Mouse (Mus musculus): Measurements from ENCODE around the gene Pax3. TPM values are rescaled to one million over a fixed set of nuclear protein-coding genes. Genes with fewer than 3 reads are reported as not detected.

The Pax3 gene
- not detected for total RNA-seq (2021)

GRCm38 (mm10) chr1:78196751-78197311 is at the start of gene Pax3:
Gene Pax3, minus strand, starts transcription at chr1:78197134.
- no peak for DNase-seq (ENCODE audit: extremely low spot score in 1 of 2, low spot score in 1 of 2)

DNA sequence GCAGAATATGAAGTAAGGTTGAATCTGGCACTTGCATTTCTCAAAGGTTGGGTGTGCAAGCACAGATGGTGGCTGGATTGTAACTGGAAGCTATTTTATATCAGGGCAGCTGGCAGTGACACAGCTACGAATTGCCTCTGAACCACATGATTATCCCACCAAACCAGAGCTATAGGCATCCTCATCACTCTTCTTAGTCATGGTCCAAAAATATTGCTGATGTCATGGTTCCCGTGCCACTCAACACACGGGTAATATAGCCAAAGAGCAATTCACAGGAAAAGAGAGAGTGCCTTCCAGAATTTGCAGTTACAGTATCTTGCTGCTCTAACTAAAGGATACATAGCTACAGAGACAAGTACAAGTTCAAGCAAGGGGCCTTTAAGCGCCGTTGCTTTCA is 37.4 kb upstream of the Pax3 start:
- DNase-seq (ENCODE audit: extremely low spot score in 1 of 2, low spot score in 1 of 2), result no peak

DNA sequence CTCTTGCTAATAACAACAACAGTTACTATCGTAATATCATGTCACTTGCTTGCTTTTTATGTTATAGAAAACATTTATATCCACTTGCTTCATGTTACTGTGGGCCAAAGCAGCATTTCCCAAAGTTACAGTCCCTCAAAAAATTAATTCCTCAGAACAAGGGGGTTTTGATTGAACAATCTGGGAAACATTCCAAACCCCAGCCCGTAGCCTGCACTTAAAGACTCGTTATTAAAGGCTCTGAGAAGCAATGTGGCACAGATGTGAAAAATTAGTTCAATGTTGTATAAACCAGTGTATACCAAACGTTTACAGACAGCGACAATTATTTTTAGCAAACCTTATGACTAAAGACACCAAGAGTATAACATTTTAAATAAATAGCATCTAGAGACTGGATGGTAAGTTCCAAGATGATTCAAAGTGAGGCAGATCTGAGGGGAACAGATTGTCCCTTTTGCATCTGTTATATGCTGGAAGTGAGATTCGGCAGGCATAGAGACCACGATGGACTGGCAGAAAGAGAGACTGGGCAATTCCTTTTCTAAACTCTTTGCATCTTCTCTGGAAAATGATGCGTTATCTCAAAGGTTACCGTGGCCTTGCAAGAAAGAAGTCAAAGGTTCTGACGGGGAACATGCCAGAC is 35.1 kb upstream of the Pax3 start:
- DNase-seq (ENCODE audit: extremely low spot score in 1 of 2, low spot score in 1 of 2), result no peak

- no peak for DNase-seq (ENCODE audit: extremely low spot score in 1 of 2, low spot score in 1 of 2)
Observed at GRCm38 (mm10) chr1:78229801-78230200, 32.9 kb upstream of the Pax3 start.

GRCm38 (mm10) chr1:78228771-78229170 is 31.8 kb upstream of the Pax3 start:
- DNase-seq (ENCODE audit: extremely low spot score in 1 of 2, low spot score in 1 of 2), result no peak

DNA sequence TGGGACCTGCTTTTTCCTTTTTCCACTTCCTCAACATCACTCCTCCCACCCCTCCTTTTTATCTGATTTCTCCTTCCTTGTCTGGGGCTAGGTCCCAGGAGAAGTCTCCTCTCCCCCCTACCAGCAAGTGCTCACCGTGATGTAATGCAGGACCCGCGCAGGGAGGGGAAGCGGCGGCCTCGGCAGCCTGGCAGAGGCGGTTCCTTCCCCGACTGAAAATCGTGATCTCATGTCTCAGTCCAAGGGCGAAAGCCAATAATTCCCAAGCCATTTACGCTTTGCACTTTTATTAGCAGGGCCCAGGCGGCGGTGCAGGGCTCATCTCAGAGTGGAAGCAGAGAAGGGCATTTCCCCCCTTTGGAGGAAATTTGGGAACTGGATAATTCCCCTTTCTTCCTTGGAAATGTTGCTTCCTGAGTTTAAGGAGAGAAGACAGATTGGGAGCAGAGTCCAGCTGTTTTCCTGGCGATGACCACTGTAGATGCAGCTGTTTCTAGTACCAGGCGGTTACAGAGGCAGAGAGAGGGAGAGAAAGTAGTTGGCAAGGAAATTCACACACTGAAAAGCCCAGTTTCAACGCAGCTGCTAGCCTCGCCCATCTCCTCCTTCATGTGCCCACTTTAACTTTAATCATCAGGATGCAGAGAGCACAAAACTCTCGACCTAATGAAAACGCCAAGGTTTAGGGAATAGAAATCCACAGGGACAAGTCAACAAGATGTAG is 21.3 kb upstream of the Pax3 start:
- DNase-seq (ENCODE audit: extremely low spot score in 1 of 2, low spot score in 1 of 2), result no peak

- no peak for DNase-seq (ENCODE audit: extremely low spot score in 1 of 2, low spot score in 1 of 2)
Observed at GRCm38 (mm10) chr1:78217151-78218034, 20.5 kb upstream of the Pax3 start.

DNA sequence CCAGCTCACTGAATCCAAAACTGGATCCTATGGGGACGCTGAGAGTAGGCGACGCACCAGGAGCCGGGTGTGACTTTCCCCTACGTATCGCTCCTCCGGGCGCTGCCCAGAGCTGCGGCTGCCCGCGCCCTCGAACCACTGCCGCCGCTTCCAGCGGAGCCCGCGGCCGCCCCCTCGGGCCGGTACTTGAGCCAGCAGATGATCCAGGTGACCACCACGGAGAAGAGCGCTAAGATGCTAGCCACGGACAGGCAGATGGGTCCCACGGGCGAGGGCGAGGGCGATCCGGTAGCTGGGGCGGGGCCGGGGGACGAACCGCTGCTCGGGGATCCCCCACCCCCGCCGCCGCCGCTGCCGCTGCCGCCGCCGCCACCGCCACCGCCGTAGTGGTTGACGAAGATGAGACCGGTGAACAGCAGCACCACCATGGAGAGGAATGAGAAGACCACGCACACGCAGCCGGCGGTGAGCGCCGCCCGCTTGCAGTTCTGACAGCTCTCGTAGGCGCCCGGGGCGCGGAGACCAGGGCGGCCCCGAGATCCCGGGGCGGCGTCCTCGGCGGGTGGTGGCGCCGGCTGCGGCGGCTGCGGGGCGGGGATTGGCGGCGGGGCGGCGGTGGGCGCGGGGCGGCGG is 19.7 kb upstream of the Pax3 start:
- no peak for DNase-seq (ENCODE audit: extremely low spot score in 1 of 2, low spot score in 1 of 2)

DNA sequence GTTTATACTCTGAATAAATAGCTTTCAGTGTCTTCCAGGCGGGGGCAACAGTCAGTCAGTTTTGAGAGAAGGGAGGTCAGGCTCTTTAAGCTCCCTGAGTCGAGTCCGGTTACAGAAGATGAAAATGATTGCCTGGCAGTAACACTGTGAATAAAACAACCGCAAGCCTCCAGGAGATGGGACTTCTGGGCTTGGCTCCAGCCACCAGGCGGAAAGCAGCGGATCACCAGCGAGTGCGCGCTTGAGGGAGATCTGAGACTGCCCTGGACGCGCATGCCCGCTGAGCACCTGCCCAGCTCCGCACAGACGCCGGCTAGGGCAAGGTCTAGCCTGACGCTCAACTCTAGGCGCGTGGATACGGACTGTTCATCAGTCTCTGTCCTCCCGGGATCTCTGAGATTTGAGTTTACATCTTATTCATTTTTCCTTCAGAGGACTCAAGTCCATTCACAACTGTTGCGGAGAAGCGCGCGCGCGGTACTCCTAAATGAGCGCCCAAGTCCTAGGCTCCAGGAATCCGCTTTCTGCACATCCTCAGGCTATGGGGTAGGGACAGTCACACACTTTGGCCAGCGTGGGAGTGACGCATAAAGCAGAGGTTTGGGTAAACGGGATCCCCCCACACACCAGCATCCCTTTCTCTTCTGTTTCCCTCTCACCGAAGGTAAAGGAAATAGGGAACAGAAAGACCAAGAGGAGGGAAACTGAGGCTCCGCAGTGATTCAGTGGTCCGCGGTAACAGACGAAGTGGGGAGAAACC is 19.0 kb upstream of the Pax3 start:
- DNase-seq (ENCODE audit: extremely low spot score in 1 of 2, low spot score in 1 of 2), result no peak

- DNase-seq (ENCODE audit: extremely low spot score in 1 of 2, low spot score in 1 of 2), result no peak
Observed at GRCm38 (mm10) chr1:78211041-78211440, 14.1 kb upstream of the Pax3 start.

GRCm38 (mm10) chr1:78210568-78210967 is 13.6 kb upstream of the Pax3 start:
- no peak for DNase-seq (ENCODE audit: extremely low spot score in 1 of 2, low spot score in 1 of 2)

GRCm38 (mm10) chr1:78208281-78208814 is 11.4 kb upstream of the Pax3 start:
- DNase-seq (ENCODE audit: extremely low spot score in 1 of 2, low spot score in 1 of 2), result no peak

DNA sequence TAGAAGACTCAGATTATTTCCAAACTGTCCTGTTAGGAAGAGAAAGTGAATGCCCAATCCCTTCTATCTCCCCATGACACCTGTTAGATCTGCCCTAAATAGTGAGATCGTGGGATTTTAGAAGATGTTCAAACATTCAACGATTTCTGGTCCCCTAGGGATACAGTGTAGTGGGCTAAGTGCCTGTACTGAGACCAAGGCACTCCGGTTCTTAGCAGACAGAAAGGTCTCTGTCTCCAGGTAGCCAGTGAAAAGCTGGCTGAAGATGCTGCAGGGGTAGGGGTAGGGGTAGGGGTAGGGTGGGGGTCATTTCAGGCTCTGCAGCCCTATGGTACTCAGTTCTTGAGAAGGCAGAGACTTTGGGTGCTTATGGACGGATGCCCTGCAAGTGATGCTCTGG is 7.4 kb upstream of the Pax3 start:
- DNase-seq (ENCODE audit: extremely low spot score in 1 of 2, low spot score in 1 of 2), result no peak

GRCm38 (mm10) chr1:78203622-78204211 is 6.8 kb upstream of the Pax3 start:
- DNase-seq (ENCODE audit: extremely low spot score in 1 of 2, low spot score in 1 of 2), result no peak

GRCm38 (mm10) chr1:78203086-78203614 is 6.2 kb upstream of the Pax3 start:
- no peak for DNase-seq (ENCODE audit: extremely low spot score in 1 of 2, low spot score in 1 of 2)

- DNase-seq (ENCODE audit: extremely low spot score in 1 of 2, low spot score in 1 of 2), result no peak
Observed at GRCm38 (mm10) chr1:78202466-78203085, 5.6 kb upstream of the Pax3 start.

DNA sequence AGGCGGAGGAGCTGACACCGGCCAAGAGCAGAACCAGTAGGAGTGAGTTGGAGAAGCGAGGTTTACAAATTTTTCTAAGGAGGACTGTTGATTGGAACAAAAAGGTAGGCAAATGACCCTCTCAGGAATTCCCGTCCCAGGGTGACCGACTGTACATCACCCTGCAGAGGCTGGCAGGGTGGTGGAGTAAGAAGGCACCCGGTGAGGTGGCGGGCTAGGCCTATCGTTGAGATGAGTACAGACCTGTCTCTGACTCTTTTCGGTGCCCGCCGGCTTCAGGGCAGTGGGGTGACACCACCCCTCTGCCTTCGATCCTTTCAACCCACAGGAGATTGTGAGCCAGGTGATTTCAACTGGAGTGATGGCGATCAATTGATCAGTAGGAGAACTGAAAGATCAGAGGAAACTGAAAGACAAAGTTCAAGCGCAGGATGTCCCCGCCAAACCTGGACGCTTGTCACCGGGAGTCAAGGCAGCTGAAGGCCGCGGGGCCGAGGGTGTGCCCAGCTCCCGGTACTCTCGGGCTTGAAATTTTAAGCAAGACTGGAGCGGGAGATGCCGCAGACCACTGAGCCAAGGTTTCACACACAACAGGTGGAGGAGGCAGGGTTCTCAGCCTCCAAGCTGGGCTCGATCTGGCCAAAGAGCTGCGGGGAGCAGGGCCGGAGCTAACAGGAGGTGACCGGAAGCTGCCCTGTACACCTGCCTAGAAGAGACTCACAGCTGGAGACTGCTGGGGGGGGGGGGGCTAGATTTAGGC is 4.5 kb upstream of the Pax3 start:
- no peak for DNase-seq (ENCODE audit: extremely low spot score in 1 of 2, low spot score in 1 of 2)

GRCm38 (mm10) chr1:78200191-78200590 is 3.3 kb upstream of the Pax3 start:
- DNase-seq (ENCODE audit: extremely low spot score in 1 of 2, low spot score in 1 of 2), result no peak
